Mouse (Mus musculus) forebrain, embryonic 13.5 days (tissue): ENCODE data around the gene Atl3. TPM values are rescaled to one million over a fixed set of nuclear protein-coding genes. Genes with fewer than 3 reads are reported as not detected.
"Not testable (repeated sequence)": the region's sequence is repeated elsewhere in the genome, so short reads cannot be mapped to it uniquely, and the experiment has no call there.

Source experiments
- ATAC-seq: fragments of 200-750 bp; cut with Nextera tagmentation; 2 replicates; pipeline ENCODE4 v1.8.0; 2017
- H3K27ac ChIP-seq: fragments of 300-500 bp; sonication (generic); 2 replicates; pipeline ENCODE4 v1.5.1; 2015; ENCODE audit warnings: inconsistent platforms, mild to moderate bottlenecking, moderate library complexity
- H3K27me3 ChIP-seq: fragments of 300-500 bp; sonication (generic); 2 replicates; pipeline ENCODE4 v1.6.1; 2015; ENCODE audit warnings: mild to moderate bottlenecking, inconsistent platforms
- H3K36me3 ChIP-seq: fragments of 300-500 bp; sonication (generic); 2 replicates; pipeline ENCODE4 v1.6.1; 2015; ENCODE audit warnings: mild to moderate bottlenecking, inconsistent platforms; ENCODE audit not compliant: poor library complexity, severe bottlenecking
- H3K4me1 ChIP-seq: fragments of 300-500 bp; sonication (generic); 2 replicates; pipeline ENCODE4 v1.6.1; 2015; ENCODE audit warnings: inconsistent platforms
- H3K4me2 ChIP-seq: fragments of 300-500 bp; sonication (generic); 2 replicates; pipeline ENCODE4 v1.6.1; 2015; ENCODE audit warnings: inconsistent platforms, mild to moderate bottlenecking, moderate library complexity
- H3K4me3 ChIP-seq: fragments of 300-500 bp; sonication (generic); 2 replicates; pipeline ENCODE4 v1.5.1; 2015; ENCODE audit warnings: mild to moderate bottlenecking, inconsistent platforms
- H3K9ac ChIP-seq: fragments of 300-500 bp; sonication (generic); 2 replicates; pipeline ENCODE4 v1.6.1; 2015; ENCODE audit warnings: mild to moderate bottlenecking, inconsistent platforms
- H3K9me3 ChIP-seq: fragments of 300-500 bp; sonication (generic); replicated peaks from 2 replicates; pipeline ENCODE4 v1.6.1; 2016; ENCODE audit warnings: inconsistent platforms
- WGBS: fragments of 180-500 bp; shearing (Covaris S2); methylation state at CpG from one replicate; pipeline ENCODE4 v1.1.7; 2015; 5-methylcytosine and 5-hydroxymethylcytosine counted together
- polyA plus RNA-seq: library from polyadenylated mRNA; unstranded; fragments of >200 nt; fragmentation: Nextera tagmentation; extraction: Ambion mirVana; gene quantifications from 2 replicates; pipeline ENCODE4 v1.2.1, GENCODE M21; 2015

Gene Atl3
- polyA plus RNA-seq, 1 experiment from 2014 or later: 8.3 TPM

DNA sequence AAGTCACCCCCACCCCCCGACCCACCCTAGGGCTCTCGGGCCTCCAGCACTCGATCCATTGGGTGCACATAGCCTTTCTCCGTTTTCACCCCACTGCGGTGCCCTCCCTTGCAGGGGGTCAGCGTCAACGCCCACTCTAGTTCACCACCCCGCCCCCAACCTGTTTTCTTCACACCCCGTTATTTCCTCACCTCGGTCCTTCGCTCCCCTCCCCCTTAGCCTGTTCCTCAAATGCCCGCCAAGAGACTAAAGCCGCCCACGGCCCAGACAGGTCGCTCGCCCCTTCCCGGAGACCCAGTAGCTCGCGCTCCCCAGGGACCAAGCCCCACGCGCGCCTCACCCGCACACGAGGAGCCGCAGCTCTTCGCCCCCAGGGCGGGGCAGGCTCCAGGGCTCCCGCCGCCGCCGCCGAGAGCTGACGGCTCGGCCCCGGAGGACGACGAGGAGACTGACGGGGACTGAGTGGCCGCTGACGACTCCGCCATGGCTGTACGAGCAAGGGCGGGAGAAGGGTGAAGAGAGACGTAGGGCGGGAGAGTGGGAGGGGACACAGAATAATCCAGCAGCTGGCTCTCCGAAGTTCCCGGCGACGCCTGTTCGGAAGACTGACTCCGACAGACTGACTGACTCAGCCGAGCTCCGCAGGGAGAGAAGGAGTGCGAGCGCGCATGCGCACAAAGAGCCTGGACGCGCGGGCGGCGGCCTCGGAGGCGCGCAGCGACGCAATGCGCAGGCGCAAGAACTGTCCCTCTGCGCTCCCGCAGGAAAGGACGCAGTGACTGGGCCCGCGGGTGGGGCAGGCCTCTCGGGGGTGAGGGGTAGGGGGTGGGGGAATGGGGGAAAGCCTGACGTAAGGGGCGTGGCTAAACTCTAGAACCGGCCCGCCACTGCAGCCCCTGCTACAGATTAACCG is 11.0 kb upstream of the Atl3 start, which contains the start of gene Rtn3:
TSS of gene Rtn3 (minus strand) at position 683 of the 913 bp plus-strand sequence.
- peak within 1 kb of the TSS; percentile 92 for H3K4me3 ChIP-seq
- WGBS: under 1% methylated on average over 77 of the region's 80 CpGs
- no peaks in the 10 kb centered on the region for H3K36me3 ChIP-seq
- H3K4me1 ChIP-seq: peaks cover 42% of the 10 kb centered on the region
- H3K4me2 ChIP-seq: peak within 1 kb of the TSS; percentile 79
- H3K9ac ChIP-seq: peak within 1 kb of the TSS; percentile 97
- H3K9me3 ChIP-seq: no peaks in the 10 kb centered on the region
- ATAC-seq: peak; percentile 93
- H3K27ac ChIP-seq: peak within 1 kb of the TSS; percentile 100
- H3K27me3 ChIP-seq: no peaks in the 10 kb centered on the region

DNA sequence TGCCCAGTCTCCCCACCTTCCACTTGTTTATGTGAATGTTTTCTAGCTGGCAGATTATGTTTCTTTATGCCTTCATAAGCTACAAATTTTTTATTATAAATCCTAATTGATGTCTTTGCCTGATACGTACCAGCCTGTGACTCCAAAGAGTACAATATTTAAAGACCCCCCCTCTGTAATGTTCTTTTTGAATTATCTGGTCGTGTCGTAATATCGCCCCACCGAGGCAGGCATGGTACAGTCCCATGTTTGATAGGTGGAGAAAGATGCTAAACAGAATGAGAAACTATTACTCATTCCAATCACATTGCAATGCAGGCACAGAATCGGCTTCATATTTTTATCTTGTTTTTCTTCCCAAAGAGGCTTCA is 10.3 kb upstream of the Atl3 start:
- H3K9me3 ChIP-seq: no peaks in the 10 kb centered on the region
- peak overlapping the region; percentile 100 for H3K27ac ChIP-seq
- H3K9ac ChIP-seq: peak overlapping the region; percentile 40
- WGBS: 2% methylated on average over 6 of the region's 6 CpGs
- peaks cover 35% of the 10 kb centered on the region for H3K4me1 ChIP-seq
- no peaks in the 10 kb centered on the region for H3K27me3 ChIP-seq
- H3K36me3 ChIP-seq: no peaks in the 10 kb centered on the region
- peak overlapping the region; percentile 92 for H3K4me3 ChIP-seq
- peak overlapping the region; percentile 79 for H3K4me2 ChIP-seq
- peak; percentile 72 for ATAC-seq

DNA sequence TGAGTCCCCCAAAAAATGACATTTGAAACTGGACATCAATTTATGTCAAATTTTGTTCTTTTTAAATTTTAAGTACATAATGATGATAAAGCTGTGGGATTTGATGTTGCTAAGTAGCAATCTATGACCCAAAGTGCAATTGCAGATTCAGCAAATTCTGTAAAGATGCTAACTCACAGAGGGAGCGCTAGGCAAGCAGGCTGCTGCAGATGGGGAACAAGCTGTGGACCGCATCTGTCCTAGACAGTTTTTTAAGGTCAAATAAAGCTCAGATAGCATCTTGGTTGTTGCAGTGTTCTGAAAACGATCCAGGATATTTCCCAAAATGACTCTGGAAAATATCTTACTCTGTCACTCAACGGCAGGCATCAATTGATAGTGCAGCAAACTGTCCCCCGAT is 9.8 kb upstream of the Atl3 start:
- Histone ChIP-seq H3K27me3 (no peaks in the 10 kb centered on the region), H3K9ac (peak overlapping the region; percentile 40), H3K4me2 (peak overlapping the region; percentile 79), H3K9me3 (no peaks in the 10 kb centered on the region), H3K27ac (peak overlapping the region; percentile 100), H3K4me3 (peak overlapping the region; percentile 92; the same call in 1 of the 2 replicates), H3K4me1 (peaks cover 32% of the 10 kb centered on the region), H3K36me3 (no peaks in the 10 kb centered on the region)
- WGBS: 60% methylated on average over 5 of the region's 5 CpGs
- no peak for ATAC-seq

DNA sequence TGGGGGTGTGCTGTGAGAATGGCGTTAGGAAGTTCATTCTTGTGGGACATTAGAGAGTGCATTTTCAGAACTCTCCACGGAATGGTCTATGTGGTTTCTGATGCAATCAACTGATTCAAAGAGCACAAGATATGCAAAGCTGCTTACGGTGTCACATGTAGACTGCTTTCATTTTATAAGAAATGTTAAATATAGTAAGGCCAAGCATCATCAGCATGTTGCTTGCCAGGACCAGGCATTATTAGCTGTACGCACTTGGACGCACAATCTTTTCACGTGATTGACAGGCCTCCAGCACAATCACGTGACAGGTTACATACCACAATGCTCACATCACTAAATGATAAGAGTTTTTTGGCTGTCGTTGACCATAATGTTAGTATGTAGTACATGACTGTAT is 6.2 kb upstream of the Atl3 start:
- no peak for ATAC-seq
- H3K9ac ChIP-seq: no peak overlapping the region
- WGBS: 85% methylated on average over 8 of the region's 8 CpGs
- peaks cover 9% of the 10 kb centered on the region for H3K4me1 ChIP-seq
- no peak overlapping the region for H3K4me3 ChIP-seq
- no peaks in the 10 kb centered on the region for H3K36me3 ChIP-seq
- no peaks in the 10 kb centered on the region for H3K27me3 ChIP-seq
- H3K27ac ChIP-seq: no peak overlapping the region
- H3K9me3 ChIP-seq: no peaks in the 10 kb centered on the region
- no peak overlapping the region for H3K4me2 ChIP-seq

DNA sequence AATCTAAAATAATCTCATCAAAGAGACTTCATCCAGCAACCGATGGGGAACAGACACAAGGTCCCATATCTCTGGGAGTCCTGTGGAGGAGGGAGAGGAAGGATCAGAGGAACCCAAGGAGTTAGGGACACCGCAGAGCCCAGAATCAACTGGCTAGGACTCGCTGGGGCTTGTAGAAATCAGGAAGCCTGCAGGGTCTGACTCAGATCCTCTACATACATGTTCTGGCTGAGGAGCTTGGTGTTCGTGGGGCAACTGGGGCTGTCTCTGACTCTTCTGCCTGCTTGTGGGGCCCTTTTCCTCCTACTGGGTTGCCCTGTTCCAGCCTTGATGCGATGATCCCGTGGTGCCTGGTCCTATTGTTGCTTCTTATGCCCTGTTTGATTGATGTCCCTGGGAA is 1.9 kb upstream of the Atl3 start:
- Histone ChIP-seq H3K27me3 (no peaks in the 10 kb centered on the region), H3K4me2 (no peak overlapping the region), H3K36me3 (no peaks in the 10 kb centered on the region), H3K4me1 (peaks cover 6% of the 10 kb centered on the region), H3K9ac (no peak overlapping the region), H3K27ac (no peak overlapping the region), H3K9me3 (no peaks in the 10 kb centered on the region), H3K4me3 (no peak overlapping the region)
- 90% methylated on average over 6 of the region's 6 CpGs for WGBS
- ATAC-seq: no peak

DNA sequence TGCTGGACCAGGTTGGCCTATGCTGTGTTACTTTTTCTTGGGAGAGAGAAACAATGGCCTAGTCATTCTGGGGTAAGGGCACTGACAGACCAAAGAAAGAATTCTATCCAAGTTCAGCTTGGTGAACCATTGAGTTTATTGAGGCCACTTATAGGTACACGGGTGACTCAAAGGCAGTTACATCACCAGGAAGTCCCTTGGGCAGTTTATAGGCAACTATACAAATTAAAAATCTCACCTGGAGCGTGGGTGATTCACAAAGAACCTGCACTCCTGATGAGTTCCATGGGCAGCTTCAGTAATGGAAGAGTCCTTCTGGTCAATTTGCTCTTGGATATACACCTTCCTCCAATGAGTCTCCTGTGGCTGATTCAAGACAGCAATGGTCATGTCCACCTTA is 1.2 kb upstream of the Atl3 start:
- H3K9ac ChIP-seq: no peak overlapping the region
- no peak for ATAC-seq
- no peaks in the 10 kb centered on the region for H3K9me3 ChIP-seq
- no peak overlapping the region for H3K27ac ChIP-seq
- H3K27me3 ChIP-seq: no peaks in the 10 kb centered on the region
- 90% methylated on average over 2 of the region's 2 CpGs for WGBS
- H3K4me1 ChIP-seq: peaks cover 6% of the 10 kb centered on the region
- no peak overlapping the region for H3K4me3 ChIP-seq
- H3K36me3 ChIP-seq: no peaks in the 10 kb centered on the region
- no peak overlapping the region for H3K4me2 ChIP-seq

DNA sequence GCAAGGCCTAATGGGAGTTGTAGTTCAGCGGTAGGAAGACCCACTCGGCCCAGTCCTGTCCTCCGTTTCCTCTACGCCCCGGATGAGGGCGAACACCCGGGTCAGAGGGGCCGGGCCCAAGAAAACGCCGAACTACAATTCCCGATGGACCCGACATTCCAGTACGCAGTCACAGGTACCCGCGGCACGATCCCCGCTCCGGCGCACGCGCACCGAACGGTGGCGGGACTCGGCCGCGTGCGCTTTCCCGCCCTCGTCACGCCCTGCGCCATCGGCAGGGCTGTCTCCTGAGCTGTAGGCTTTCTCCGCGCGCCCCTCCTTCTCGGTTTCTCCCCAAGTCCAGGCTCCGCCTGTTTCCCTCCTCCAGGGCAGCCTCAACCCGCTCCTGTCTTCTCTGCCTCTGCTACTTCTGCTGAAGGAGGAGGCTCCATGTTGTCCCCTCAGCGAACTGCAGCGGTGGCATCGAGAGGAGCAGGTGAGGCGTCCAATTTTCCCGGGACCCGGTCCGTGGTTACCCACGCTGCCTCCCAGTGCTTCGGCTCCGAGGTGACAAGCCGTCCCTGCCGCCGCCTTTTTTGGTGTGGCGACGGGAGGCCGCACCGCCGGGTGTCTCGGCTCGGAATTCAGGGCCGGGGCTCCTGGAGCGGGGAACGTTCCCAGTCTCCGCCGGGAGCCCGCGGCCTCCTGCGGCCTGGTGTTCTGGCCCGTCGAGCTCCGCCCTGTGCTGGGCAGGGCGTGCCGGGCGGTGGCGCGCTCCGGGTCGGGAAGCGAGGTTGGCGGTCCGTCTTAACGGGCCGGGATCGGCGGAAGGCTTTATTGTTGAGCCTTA is 561 bp downstream of the Atl3 start:
- Histone ChIP-seq H3K4me1 (peaks cover 6% of the 10 kb centered on the region), H3K9ac (peak overlapping the region; percentile 84), H3K27ac (peak overlapping the region; percentile 95), H3K9me3 (no peaks in the 10 kb centered on the region), H3K4me3 (peak overlapping the region; percentile 62), H3K4me2 (peak overlapping the region; percentile 63), H3K36me3 (no peaks in the 10 kb centered on the region), H3K27me3 (no peaks in the 10 kb centered on the region)
- peak; percentile 97 for ATAC-seq
- WGBS: under 1% methylated on average over 83 of the region's 84 CpGs

DNA sequence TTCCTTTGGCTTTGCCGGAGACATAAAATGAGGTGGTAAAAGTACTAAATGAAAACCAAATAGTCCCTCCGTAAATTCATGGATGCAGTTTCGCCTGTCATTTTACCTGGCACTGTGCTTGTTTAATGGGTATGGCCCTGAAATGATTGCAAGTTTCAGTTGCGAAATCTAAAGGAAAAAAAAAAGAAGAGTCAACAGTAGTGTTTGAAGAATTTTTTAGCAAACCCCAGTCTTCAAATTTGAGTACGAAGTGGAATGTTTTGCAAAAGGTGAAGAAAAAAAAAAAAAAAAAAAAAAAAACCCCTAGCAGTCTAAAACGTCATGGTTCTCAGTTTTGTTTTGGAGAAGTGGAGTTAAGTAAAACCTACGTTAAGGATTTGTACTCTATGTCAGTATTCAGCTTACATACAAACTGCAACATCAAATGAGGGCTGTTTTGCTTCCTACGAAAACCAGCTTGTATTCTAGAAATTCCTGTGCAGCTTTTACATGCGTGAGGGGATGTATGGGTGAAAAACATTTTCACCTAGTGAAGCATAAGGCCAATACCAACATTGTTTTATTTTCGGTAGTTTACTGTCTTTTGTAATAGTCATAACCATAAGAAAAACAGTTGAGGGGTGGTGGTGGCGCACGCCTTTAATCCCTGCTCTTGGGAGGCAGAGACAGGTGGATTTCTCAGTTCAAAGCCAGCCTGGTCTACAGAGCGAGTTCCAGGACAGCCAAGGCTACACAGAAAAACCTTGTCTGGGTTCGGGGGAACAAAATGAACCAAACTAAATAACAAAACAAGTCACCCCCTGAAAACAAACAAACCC is 1.6 kb downstream of the Atl3 start:
- Histone ChIP-seq H3K9me3 (no peaks in the 10 kb centered on the region), H3K9ac (peak overlapping the region; percentile 84), H3K4me3 (peak overlapping the region; percentile 62), H3K27me3 (no peaks in the 10 kb centered on the region), H3K4me2 (peak overlapping the region; percentile 63), H3K4me1 (peaks cover 6% of the 10 kb centered on the region), H3K27ac (no peak overlapping the region), H3K36me3 (no peaks in the 10 kb centered on the region)
- ATAC-seq: no peak
- 49% methylated on average over 14 of the region's 14 CpGs for WGBS

DNA sequence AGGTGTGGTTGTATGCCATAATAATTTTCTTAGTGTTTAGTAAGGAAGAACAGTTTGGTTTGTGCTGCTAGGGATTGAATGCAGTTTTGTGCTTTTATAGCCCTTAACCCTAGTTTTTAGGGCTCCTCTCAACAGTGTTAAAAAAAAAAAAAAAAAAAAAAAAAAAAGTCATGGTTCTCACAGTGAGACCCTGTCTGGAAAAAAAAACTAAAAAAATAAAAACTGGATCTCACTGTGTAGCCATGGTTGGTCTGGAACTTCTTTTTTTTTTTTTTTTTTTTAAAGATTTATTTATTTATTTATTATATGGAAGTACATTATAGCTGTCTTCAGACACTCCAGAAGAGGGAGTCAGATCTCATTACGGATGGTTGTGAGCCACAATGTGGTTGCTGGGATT is 2.2 kb downstream of the Atl3 start:
- Histone ChIP-seq H3K4me2 (peak overlapping the region; percentile 63), H3K4me3 (peak overlapping the region; percentile 62; the same call in 1 of the 2 replicates)
- not testable (repeated sequence) for H3K9me3 ChIP-seq, H3K4me1 ChIP-seq, H3K9ac ChIP-seq, H3K36me3 ChIP-seq, H3K27ac ChIP-seq, H3K27me3 ChIP-seq, ATAC-seq
- WGBS: 63% methylated on average over 1 of the region's 1 CpGs

DNA sequence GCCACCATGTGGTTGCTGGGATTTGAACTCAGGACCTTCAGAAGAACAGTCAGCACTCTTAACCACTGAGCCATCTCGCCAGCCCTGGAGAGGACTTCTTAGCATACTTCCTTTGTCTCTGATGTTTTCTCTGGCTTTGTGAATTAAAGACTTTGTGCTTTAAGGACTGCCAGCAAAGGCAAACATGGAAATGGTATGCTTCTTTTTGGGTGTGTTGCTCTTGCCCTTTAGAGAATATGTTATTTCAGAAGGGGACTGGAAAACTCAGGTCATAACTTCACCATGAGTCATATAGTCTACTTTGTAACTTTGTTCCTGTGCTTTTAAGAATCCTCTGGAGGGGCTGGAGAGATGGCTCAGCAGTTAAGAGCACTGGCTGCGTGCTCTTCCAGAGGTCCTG is 5.0 kb downstream of the Atl3 start:
- no peak overlapping the region for H3K4me3 ChIP-seq
- no peaks in the 10 kb centered on the region for H3K9me3 ChIP-seq
- peaks cover 6% of the 10 kb centered on the region for H3K4me1 ChIP-seq
- H3K27me3 ChIP-seq: no peaks in the 10 kb centered on the region
- ATAC-seq: no peak
- no peaks in the 10 kb centered on the region for H3K36me3 ChIP-seq
- H3K9ac ChIP-seq: no peak overlapping the region
- WGBS: 93% methylated on average over 2 of the region's 2 CpGs
- no peak overlapping the region for H3K27ac ChIP-seq
- H3K4me2 ChIP-seq: no peak overlapping the region

DNA sequence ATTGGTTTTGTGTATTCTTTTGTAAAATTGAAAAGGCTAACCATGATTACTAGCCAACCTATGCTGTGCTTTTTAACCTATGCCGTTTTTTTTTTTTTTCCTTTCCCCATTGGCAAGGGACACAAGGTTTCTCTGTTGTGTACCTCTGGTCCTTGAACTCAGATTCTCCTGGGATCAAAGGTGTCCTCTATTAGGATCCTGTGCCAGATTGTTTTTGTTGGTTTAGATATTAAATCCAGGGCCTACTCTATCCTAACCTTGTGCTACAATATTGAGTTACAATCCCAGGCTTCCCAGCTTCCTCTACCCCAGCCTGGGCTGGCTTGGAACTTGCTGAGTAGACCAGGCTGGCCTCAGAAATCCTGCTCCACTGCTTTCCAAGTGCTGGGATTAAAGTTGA is 6.9 kb downstream of the Atl3 start:
- 90% methylated on average over 1 of the region's 1 CpGs for WGBS
- no peaks in the 10 kb centered on the region for H3K9me3 ChIP-seq
- no peak overlapping the region for H3K4me3 ChIP-seq
- H3K27ac ChIP-seq: no peak overlapping the region
- H3K4me1 ChIP-seq: peaks cover 2% of the 10 kb centered on the region
- no peak for ATAC-seq
- H3K9ac ChIP-seq: no peak overlapping the region
- H3K36me3 ChIP-seq: no peaks in the 10 kb centered on the region
- no peaks in the 10 kb centered on the region for H3K27me3 ChIP-seq
- H3K4me2 ChIP-seq: no peak overlapping the region
